Mouse (Mus musculus): ENCODE results near the gene Supt4a. TPM values are rescaled to one million over a fixed set of nuclear protein-coding genes. Genes with fewer than 3 reads are reported as not detected.

The Supt4a gene
- 506 TPM for polyA plus RNA-seq (2017; shearing (Covaris generic))

GRCm38 (mm10) chr11:87737175-87737740 is at the start of gene Supt4a:
TSS of gene Supt4a (plus strand) at chr11:87737552.

GRCm38 (mm10) chr11:87760301-87761081 is 23.1 kb downstream of the Supt4a start, which contains the start of gene Tspoap1:
TSS of gene Tspoap1 (plus strand) at chr11:87760541.

Other genes with a start within 250 kb of the Supt4a start
- gene Gm11492, start 170.9 kb upstream of the Supt4a start, polyA plus RNA-seq (2017; shearing (Covaris generic)): not detected
- 1.8 TPM for gene Sept4, start 168.6 kb upstream of the Supt4a start, polyA plus RNA-seq (2017; shearing (Covaris generic))
- 25.7 TPM for gene Mtmr4, start 145.4 kb upstream of the Supt4a start, polyA plus RNA-seq (2017; shearing (Covaris generic))
- gene Hsf5, start 120.4 kb upstream of the Supt4a start, polyA plus RNA-seq (2017; shearing (Covaris generic)): not detected
- 5.7 TPM for gene Rnf43, start 74.8 kb upstream of the Supt4a start, polyA plus RNA-seq (2017; shearing (Covaris generic))
- 2.3 TPM for gene Tspoap1, start 23.0 kb downstream of the Supt4a start, polyA plus RNA-seq (2017; shearing (Covaris generic))
- not detected for gene Mpo, start 56.0 kb downstream of the Supt4a start, polyA plus RNA-seq (2017; shearing (Covaris generic))
- not detected for gene Lpo, start 90.7 kb downstream of the Supt4a start, polyA plus RNA-seq (2017; shearing (Covaris generic))
- 15.7 TPM for gene Mks1, start 115.7 kb downstream of the Supt4a start, polyA plus RNA-seq (2017; shearing (Covaris generic))
- gene Epx, start 138.0 kb downstream of the Supt4a start, polyA plus RNA-seq (2017; shearing (Covaris generic)): not detected
- gene Olfr462, start 154.7 kb downstream of the Supt4a start, polyA plus RNA-seq (2017; shearing (Covaris generic)): not detected
- not detected for gene Olfr463, start 159.8 kb downstream of the Supt4a start, polyA plus RNA-seq (2017; shearing (Covaris generic))
- gene Olfr464, start 183.4 kb downstream of the Supt4a start, polyA plus RNA-seq (2017; shearing (Covaris generic)): not detected
- 15.6 TPM for gene Dynll2, start 250.0 kb downstream of the Supt4a start, polyA plus RNA-seq (2017; shearing (Covaris generic))